Mouse (Mus musculus) MEL (cell line): ENCODE measurements around the gene Cebpg.

ENCODE experiments used
- CTCF ChIP-seq, 3 experiments: IDR thresholded peaks in 2 of 3; conservative IDR thresholded peaks in 1 of 3; 2 replicates each; pipeline ENCODE4 v1.5.1; 2011 to 2012; ENCODE audit warnings: low read length in 3 of 3, low read depth in 2 of 3, mild to moderate bottlenecking in 2 of 3, improper control_type of control experiment in 1 of 3, inconsistent platforms in 1 of 3, mixed read lengths in 1 of 3, moderate library complexity in 1 of 3; ENCODE audit not compliant: control insufficient read depth in 1 of 3, insufficient read depth in 1 of 3, poor library complexity in 1 of 3, severe bottlenecking in 1 of 3
- ELF1 ChIP-seq: IDR thresholded peaks from 2 replicates; pipeline ENCODE4 v1.6.1; 2014; ENCODE audit warnings: low read depth, mild to moderate bottlenecking, inconsistent platforms, low read length, improper control_type of control experiment, moderate library complexity
- EP300 ChIP-seq, 2 experiments: IDR thresholded peaks; 2 replicates each; pipeline ENCODE4 v1.6.1; 2011; ENCODE audit warnings: improper control_type of control experiment in 2 of 2, low read length in 2 of 2, low read depth in 1 of 2, mild to moderate bottlenecking in 1 of 2
- MAFK ChIP-seq: IDR thresholded peaks from 2 replicates; pipeline ENCODE4 v1.6.1; 2011; ENCODE audit warnings: low read depth, mild to moderate bottlenecking, low read length, improper control_type of control experiment, borderline replicate concordance
- MAX ChIP-seq: IDR thresholded peaks from 2 replicates; pipeline ENCODE4 v1.6.1; 2011; ENCODE audit warnings: low read length, improper control_type of control experiment
- POLR2A ChIP-seq, 2 experiments: IDR thresholded peaks; 2 replicates each; pipeline ENCODE4 v1.6.1; 2011 to 2012; ENCODE audit warnings: low read length in 2 of 2, mild to moderate bottlenecking in 2 of 2, control low read depth in 1 of 2, improper control_type of control experiment in 1 of 2, low read depth in 1 of 2, moderate library complexity in 1 of 2; ENCODE audit not compliant: control insufficient read depth in 1 of 2, insufficient read depth in 1 of 2, poor library complexity in 1 of 2
- POLR2AphosphoS2 ChIP-seq: IDR thresholded peaks from 2 replicates; pipeline ENCODE4 v1.6.1; 2011; ENCODE audit warnings: low read length, improper control_type of control experiment
- ZKSCAN1 ChIP-seq: IDR thresholded peaks from 2 replicates; pipeline ENCODE4 v1.6.1; 2012; ENCODE audit warnings: low read depth, mild to moderate bottlenecking, inconsistent platforms, low read length, improper control_type of control experiment, moderate library complexity
- ZMIZ1 ChIP-seq: IDR thresholded peaks from 2 replicates; pipeline ENCODE4 v1.6.1; 2012; ENCODE audit warnings: low read depth, mild to moderate bottlenecking, inconsistent platforms, low read length, improper control_type of control experiment, moderate library complexity

DNA sequence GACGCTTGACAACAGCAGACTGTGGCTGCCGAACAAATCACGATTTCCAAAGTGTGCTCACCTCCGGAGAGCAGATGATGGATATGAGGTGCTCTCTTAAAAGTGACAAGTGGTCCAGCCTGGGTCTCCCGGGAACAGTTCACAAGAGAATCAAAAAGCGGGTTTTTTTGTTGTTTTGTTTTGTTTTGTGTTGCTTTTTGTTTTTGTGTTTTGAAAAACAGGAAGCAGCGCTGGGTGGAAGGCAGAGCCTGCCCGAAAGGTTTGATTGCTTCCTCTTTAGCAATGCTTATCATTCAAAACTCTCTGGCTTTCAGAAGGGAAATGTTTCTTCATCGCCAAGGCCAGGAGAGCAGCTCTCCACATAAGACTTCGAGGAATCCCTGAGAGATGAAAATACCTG, 626 bp upstream of the Cebpg start:
- TF ChIP-seq ZKSCAN1 (peak; percentile 24; the same call in 1 of the 2 replicates), POLR2AphosphoS2 (no peak), POLR2A (IDR thresholded peaks at IDR 0.05; ENCODE audit: control insufficient read depth in 1 of 2, insufficient read depth in 1 of 2, low read depth in 1 of 2, low read length in 2 of 2, poor library complexity in 1 of 2) (no peak), MAFK (no peak), EP300 (IDR thresholded peaks at IDR 0.05; ENCODE audit: low read depth in 1 of 2, low read length in 2 of 2) (peak; percentile 64 to 77), MAX (no peak; the same call in 1 of the 2 replicates), CTCF (IDR thresholded peaks at IDR 0.05 in 2 of 3, conservative IDR thresholded peaks at IDR 0.05 in 1 of 3; ENCODE audit: control insufficient read depth in 1 of 3, insufficient read depth in 1 of 3, low read depth in 2 of 3, low read length in 3 of 3, poor library complexity in 1 of 3, severe bottlenecking in 1 of 3) (no peak), ELF1 (peak; percentile 66), ZMIZ1 (no peak)
